Mouse (Mus musculus) hindbrain, postnatal 0 days (tissue): ENCODE measurements around the gene Bcat2. TPM values are rescaled to one million over a fixed set of nuclear protein-coding genes. Genes with fewer than 3 reads are reported as not detected.

ENCODE experiments used
- ATAC-seq: fragments of 200-750 bp; cut with Nextera tagmentation; 2 replicates; pipeline ENCODE4 v1.8.0; 2017; ENCODE audit warnings: mild to moderate bottlenecking, moderate TSS enrichment, moderate library complexity
- DNase-seq: peaks from one replicate; pipeline ENCODE4 v3.0.0-alpha.2; 2015; ENCODE audit warnings: low spot score
- H3K27ac ChIP-seq: fragments of 300-500 bp; sonication (generic); 2 replicates; pipeline ENCODE4 v1.5.1; 2014; ENCODE audit warnings: mild to moderate bottlenecking
- H3K27me3 ChIP-seq: fragments of 300-500 bp; sonication (generic); 2 replicates; pipeline ENCODE4 v1.6.1; 2014; ENCODE audit warnings: low read length, mixed read lengths; ENCODE audit not compliant: insufficient read depth
- H3K36me3 ChIP-seq: fragments of 300-500 bp; sonication (generic); 2 replicates; pipeline ENCODE4 v1.6.1; 2014; ENCODE audit warnings: low read length, mixed read lengths; ENCODE audit not compliant: insufficient read depth
- H3K4me1 ChIP-seq: fragments of 300-500 bp; sonication (generic); 2 replicates; pipeline ENCODE4 v1.6.1; 2014; ENCODE audit warnings: antibody characterized with exemption, low read length, mixed read lengths; ENCODE audit not compliant: insufficient read depth
- H3K4me2 ChIP-seq: fragments of 300-500 bp; sonication (generic); 2 replicates; pipeline ENCODE4 v1.6.1; 2014; ENCODE audit warnings: low read depth, mild to moderate bottlenecking, low read length, moderate library complexity, mixed read lengths
- H3K4me3 ChIP-seq: fragments of 300-500 bp; sonication (generic); 2 replicates; pipeline ENCODE4 v1.5.1; 2014; ENCODE audit warnings: low read length
- H3K9ac ChIP-seq: fragments of 300-500 bp; sonication (generic); replicated peaks from 2 replicates; pipeline ENCODE4 v1.6.1; 2014; ENCODE audit warnings: mild to moderate bottlenecking, low read length, moderate library complexity, mixed read lengths
- H3K9me3 ChIP-seq: fragments of 300-500 bp; sonication (generic); 2 replicates; pipeline ENCODE4 v1.6.1; 2016; ENCODE audit warnings: low read length, mixed read lengths
- CTCF ChIP-seq: IDR thresholded peaks from 2 replicates; pipeline ENCODE4 v1.5.1; 2016; ENCODE audit warnings: antibody characterized with exemption, control low read depth, low read depth
- WGBS: fragments of 180-500 bp; shearing (Covaris S2); extraction: QIAGEN DNeasy Blood & Tissue Kit; methylation state at CpG from one replicate; pipeline ENCODE4 v1.1.7; 2014; 5-methylcytosine and 5-hydroxymethylcytosine counted together
- polyA plus RNA-seq: library from polyadenylated mRNA; unstranded; fragments of >200 nt; fragmentation: Nextera tagmentation; extraction: Ambion mirVana; gene quantifications from 2 replicates; pipeline ENCODE4 v1.2.1, GENCODE M21; 2015
- total RNA-seq: library from RNA; depleted of rRNA; stranded (reverse); fragments of >200 nt; gene quantifications from 2 replicates; pipeline ENCODE4 v1.2.3, GENCODE M21; 2014; rRNA removed

The Bcat2 gene
- 11.1 and 17.8 TPM in 2 replicates for total RNA-seq
- polyA plus RNA-seq: 19.0 and 19.6 TPM in 2 replicates

GRCm38 (mm10) chr7:45570103-45570741 is at the start of gene Bcat2:
Gene Bcat2, plus strand, starts transcription at chr7:45570153.
- H3K36me3 ChIP-seq: no peaks in the 10 kb centered on the region
- H3K4me1 ChIP-seq: peaks cover 16% of the 10 kb centered on the region
- ATAC-seq (peak; percentile 70), DNase-seq (peak; percentile 86)
- peak within 1 kb of the TSS; percentile 75 for H3K9ac ChIP-seq
- H3K4me2 ChIP-seq: peak within 1 kb of the TSS; percentile 78
- no peaks in the 10 kb centered on the region for H3K9me3 ChIP-seq
- 1% methylated on average over 40 of the region's 42 CpGs for WGBS
- no peak for TF ChIP-seq CTCF
- H3K27me3 ChIP-seq: no peaks in the 10 kb centered on the region
- H3K27ac ChIP-seq: peak within 1 kb of the TSS; percentile 89
- H3K4me3 ChIP-seq: peak within 1 kb of the TSS; percentile 56

- DNase-seq (no peak), ATAC-seq (no peak)
- H3K4me2 ChIP-seq: no peak overlapping the region
- no peaks in the 10 kb centered on the region for H3K27me3 ChIP-seq
- H3K27ac ChIP-seq: no peak overlapping the region
- H3K36me3 ChIP-seq: no peaks in the 10 kb centered on the region
- no peak for TF ChIP-seq CTCF
- 91% methylated on average over 7 of the region's 7 CpGs for WGBS
- peaks cover 11% of the 10 kb centered on the region; the same call in 1 of the 2 replicates for H3K4me1 ChIP-seq
- no peak overlapping the region for H3K9ac ChIP-seq
- H3K9me3 ChIP-seq: no peaks in the 10 kb centered on the region
- H3K4me3 ChIP-seq: no peak overlapping the region
These were observed 49.3 kb upstream of the Bcat2 start for GRCm38 (mm10) chr7:45520605-45521004.

- Histone ChIP-seq H3K4me3 (peak overlapping the region; percentile 47), H3K9ac (peak overlapping the region; percentile 58), H3K27ac (peak overlapping the region; percentile 81), H3K4me2 (peak overlapping the region; percentile 61), H3K4me1 (peaks cover 11% of the 10 kb centered on the region; the same call in 1 of the 2 replicates), H3K27me3 (no peaks in the 10 kb centered on the region), H3K36me3 (no peaks in the 10 kb centered on the region), H3K9me3 (no peaks in the 10 kb centered on the region)
- peak; percentile 96 for DNase-seq
- WGBS: under 1% methylated on average over 28 of the region's 28 CpGs
- TF ChIP-seq CTCF: peak; percentile 55
- ATAC-seq: peak; percentile 71
These were observed 48.2 kb upstream of the Bcat2 start for GRCm38 (mm10) chr7:45521728-45522184.

DNA sequence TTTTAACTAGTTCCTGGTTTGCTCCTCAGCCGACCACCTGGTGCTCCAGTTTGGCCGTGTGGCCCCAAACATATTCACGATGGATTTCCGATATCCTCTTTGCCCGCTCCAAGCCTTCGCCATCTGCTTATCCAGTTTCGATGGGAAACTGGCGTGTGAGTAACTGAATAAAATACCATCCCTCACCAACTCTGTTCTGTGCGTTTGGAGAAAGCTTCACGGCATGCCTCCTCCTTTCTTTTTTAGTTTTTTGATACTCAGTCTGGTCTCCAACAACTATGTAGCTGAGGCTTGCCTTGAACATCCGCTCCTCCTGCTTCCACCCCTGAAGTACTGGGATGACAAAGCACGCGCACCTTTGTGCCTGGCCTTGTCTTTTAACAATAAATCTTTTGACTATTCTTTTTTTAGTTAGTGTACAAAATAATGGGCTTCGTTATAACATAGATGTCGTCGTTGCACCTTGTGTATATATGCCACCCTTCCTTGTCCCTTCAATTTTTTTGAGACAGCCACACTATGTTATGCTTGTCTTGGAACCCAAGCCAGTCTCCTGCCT is 47.7 kb upstream of the Bcat2 start:
- Histone ChIP-seq H3K4me1 (peaks cover 11% of the 10 kb centered on the region; the same call in 1 of the 2 replicates), H3K27me3 (no peaks in the 10 kb centered on the region), H3K4me3 (peak overlapping the region; percentile 47), H3K27ac (no peak overlapping the region), H3K36me3 (no peaks in the 10 kb centered on the region), H3K9me3 (no peaks in the 10 kb centered on the region), H3K4me2 (peak overlapping the region; percentile 61), H3K9ac (no peak overlapping the region; the same call in 1 of the 2 replicates)
- no peak for TF ChIP-seq CTCF
- 51% methylated on average over 16 of the region's 16 CpGs for WGBS
- DNase-seq (no peak), ATAC-seq (no peak)

GRCm38 (mm10) chr7:45522957-45523676 is 46.8 kb upstream of the Bcat2 start:
- 82% methylated on average over 18 of the region's 18 CpGs for WGBS
- H3K27ac ChIP-seq: no peak overlapping the region
- DNase-seq: no peak
- no peaks in the 10 kb centered on the region for H3K36me3 ChIP-seq
- H3K9ac ChIP-seq: no peak overlapping the region
- H3K9me3 ChIP-seq: no peaks in the 10 kb centered on the region
- H3K4me3 ChIP-seq: no peak overlapping the region
- no peak for ATAC-seq
- peaks cover 11% of the 10 kb centered on the region; the same call in 1 of the 2 replicates for H3K4me1 ChIP-seq
- H3K4me2 ChIP-seq: peak overlapping the region; percentile 2; the same call in 1 of the 2 replicates
- no peak for TF ChIP-seq CTCF
- H3K27me3 ChIP-seq: no peaks in the 10 kb centered on the region

- Histone ChIP-seq H3K9me3 (no peaks in the 10 kb centered on the region), H3K4me1 (peaks cover 11% of the 10 kb centered on the region; the same call in 1 of the 2 replicates), H3K27ac (no peak overlapping the region), H3K9ac (no peak overlapping the region), H3K4me2 (peak overlapping the region; percentile 2; the same call in 1 of the 2 replicates), H3K4me3 (no peak overlapping the region), H3K36me3 (no peaks in the 10 kb centered on the region), H3K27me3 (no peaks in the 10 kb centered on the region)
- DNase-seq: no peak
- ATAC-seq: no peak
- 81% methylated on average over 13 of the region's 13 CpGs for WGBS
- no peak for TF ChIP-seq CTCF
These were observed 46.2 kb upstream of the Bcat2 start for GRCm38 (mm10) chr7:45523678-45524170.
